Mouse (Mus musculus) forebrain, postnatal 0 days (tissue): ENCODE measurements at regions not wholly inside any gene's neighbourhood (a gene's known extent, or its start where the extent isn't known, plus 50 kb on each side); places are given as distances from the start of the nearest gene placed in this dataset.
A peak's percentile ranks its signal among the peaks of the same experiment; 100 is the strongest.

ENCODE experiments used
- ATAC-seq: fragments of 200-750 bp; cut with Nextera tagmentation; 2 replicates; pipeline ENCODE4 v1.8.0; 2017; ENCODE audit warnings: mild to moderate bottlenecking, moderate library complexity
- DNase-seq: peaks from one replicate; pipeline ENCODE4 v3.0.0-alpha.2; 2015
- H3K27ac ChIP-seq: fragments of 300-500 bp; sonication (generic); 2 replicates; pipeline ENCODE4 v1.5.1; 2014; ENCODE audit warnings: low read depth, mild to moderate bottlenecking, antibody characterized with exemption, low read length, moderate library complexity, mixed read lengths
- H3K27me3 ChIP-seq: fragments of 300-500 bp; sonication (generic); 2 replicates; pipeline ENCODE4 v1.6.1; 2014; ENCODE audit warnings: mild to moderate bottlenecking, low read length, mixed read lengths; ENCODE audit not compliant: insufficient read depth
- H3K36me3 ChIP-seq: fragments of 300-500 bp; sonication (generic); 2 replicates; pipeline ENCODE4 v1.6.1; 2014; ENCODE audit warnings: mild to moderate bottlenecking, moderate library complexity; ENCODE audit not compliant: insufficient read depth
- H3K4me1 ChIP-seq: fragments of 300-500 bp; sonication (generic); 2 replicates; pipeline ENCODE4 v1.6.1; 2014; ENCODE audit warnings: antibody characterized with exemption; ENCODE audit not compliant: insufficient read depth
- H3K4me2 ChIP-seq: fragments of 300-500 bp; sonication (generic); 2 replicates; pipeline ENCODE4 v1.6.1; 2014; ENCODE audit warnings: low read depth, mild to moderate bottlenecking, moderate library complexity
- H3K4me3 ChIP-seq: fragments of 300-500 bp; sonication (generic); 2 replicates; pipeline ENCODE4 v1.5.1; 2014; ENCODE audit warnings: low read depth, low read length, mixed read lengths
- H3K9ac ChIP-seq: fragments of 300-500 bp; sonication (generic); 2 replicates; pipeline ENCODE4 v1.6.1; 2014; ENCODE audit warnings: mild to moderate bottlenecking
- H3K9me3 ChIP-seq: fragments of 300-500 bp; sonication (generic); 2 replicates; pipeline ENCODE4 v1.6.1; 2016; ENCODE audit warnings: low read length
- CTCF ChIP-seq: sonication (generic); IDR thresholded peaks from 2 replicates; pipeline ENCODE4 v1.5.1; 2016; ENCODE audit warnings: antibody characterized with exemption, control low read depth, low read depth
- WGBS: fragments of 180-500 bp; shearing (Covaris S2); extraction: QIAGEN DNeasy Blood & Tissue Kit; methylation state at CpG from one replicate; pipeline ENCODE4 v1.1.7; 2014; 5-methylcytosine and 5-hydroxymethylcytosine counted together

DNA sequence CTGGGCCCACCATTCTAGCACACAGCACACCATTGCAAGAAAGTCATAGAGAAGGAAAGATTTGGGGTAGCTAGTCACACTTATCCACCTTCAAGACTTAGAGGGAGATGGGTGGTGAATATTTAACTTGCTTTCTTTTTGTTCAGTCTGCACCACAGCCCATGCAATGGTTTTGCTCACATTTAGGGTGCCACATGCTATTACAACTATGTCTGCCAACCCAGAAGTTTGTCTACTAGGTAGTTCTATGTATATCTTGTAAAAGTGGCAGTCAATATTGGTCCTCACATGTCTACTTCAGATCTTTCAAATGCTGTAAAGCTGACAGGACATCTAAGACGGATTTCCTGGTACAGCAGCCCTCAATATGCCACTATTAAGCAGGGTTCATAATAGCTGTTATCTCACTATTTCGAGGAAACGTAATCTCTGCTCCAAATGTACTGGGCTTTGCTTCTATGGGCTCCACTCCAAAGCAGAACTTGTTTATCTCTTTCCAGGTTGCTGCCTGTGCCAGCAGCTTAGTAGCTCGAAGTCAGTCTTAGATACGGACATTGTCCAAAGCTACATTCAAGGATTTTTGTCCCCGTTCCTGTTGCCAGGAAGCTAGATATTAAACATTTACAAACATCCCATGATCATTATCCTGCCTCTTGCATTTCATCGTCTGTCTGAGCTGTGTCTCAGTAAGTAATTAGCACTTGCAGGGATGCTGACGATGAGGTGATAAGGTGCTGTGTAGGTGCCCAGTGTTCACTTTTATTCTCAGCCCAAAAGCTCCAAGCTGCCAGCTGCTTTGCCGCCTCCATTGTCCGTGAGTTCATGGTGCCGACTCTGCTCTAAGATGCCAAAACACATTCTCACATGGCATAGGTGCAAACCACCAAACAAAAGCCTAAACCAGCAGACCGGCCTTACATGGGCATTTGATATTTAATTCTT lies 327.8 kb upstream of the Robo2 start:
- Histone ChIP-seq H3K27ac (no peak overlapping the region), H3K9ac (no peak overlapping the region), H3K4me3 (no peak overlapping the region), H3K4me2 (no peak overlapping the region), H3K36me3 (no peaks in the 10 kb centered on the region), H3K4me1 (0 out of 2 replicates have a peak, but pooled peaks cover 2% of the 10 kb centered on the region), H3K27me3 (no peaks in the 10 kb centered on the region), H3K9me3 (no peaks in the 10 kb centered on the region)
- ATAC-seq, result no peak
- TF ChIP-seq CTCF, result no peak
- WGBS, result 41% methylated on average over 12 of the region's 12 CpGs
- DNase-seq, result peak; percentile 18

DNA sequence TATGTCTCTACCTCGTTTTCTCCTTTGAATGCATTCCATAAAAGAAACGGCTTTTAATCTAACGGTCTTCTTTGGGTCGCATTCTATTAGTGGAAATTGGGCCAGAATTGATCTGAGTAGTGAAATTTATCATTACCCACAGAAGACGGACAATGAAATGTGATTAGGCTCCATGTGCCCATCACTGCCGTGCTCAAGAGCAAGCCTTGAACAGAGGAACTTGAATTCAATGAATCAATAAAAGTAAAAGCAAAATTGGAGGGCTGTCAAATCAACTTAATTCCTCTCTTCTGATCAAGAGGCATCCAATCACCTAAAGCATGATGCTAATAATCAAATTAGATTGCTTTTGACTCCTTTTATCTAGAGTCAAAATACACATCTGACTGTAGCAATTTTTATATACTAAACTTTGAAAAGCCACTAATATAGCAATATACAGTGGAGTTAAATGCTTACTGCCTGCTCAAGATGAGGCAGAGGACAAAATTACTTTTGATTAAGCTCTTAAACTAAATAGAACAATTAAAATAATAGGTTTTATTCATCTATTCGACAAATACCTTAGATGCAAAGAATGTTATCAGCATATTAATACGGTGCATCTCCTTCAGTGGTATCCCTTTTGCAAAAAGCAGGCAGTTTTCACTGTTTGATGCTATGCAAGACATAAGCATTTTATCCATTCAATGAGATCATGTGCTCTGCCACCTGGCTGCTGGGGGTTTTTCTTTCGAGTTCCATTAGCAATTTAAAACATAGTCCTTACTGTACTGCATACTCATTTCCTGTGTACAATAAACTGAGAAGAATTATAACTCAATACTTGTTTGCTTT lies 321.5 kb upstream of the Robo2 start:
- no peak overlapping the region for H3K9ac ChIP-seq
- H3K4me3 ChIP-seq, result no peak overlapping the region
- H3K9me3 ChIP-seq, result no peaks in the 10 kb centered on the region
- TF ChIP-seq CTCF, result no peak
- H3K36me3 ChIP-seq, result no peaks in the 10 kb centered on the region
- ATAC-seq (no peak), DNase-seq (no peak)
- 56% methylated on average over 9 of the region's 9 CpGs for WGBS
- H3K4me2 ChIP-seq, result no peak overlapping the region
- H3K4me1 ChIP-seq, result no peaks in the 10 kb centered on the region
- H3K27me3 ChIP-seq, result no peaks in the 10 kb centered on the region
- H3K27ac ChIP-seq, result no peak overlapping the region

DNA sequence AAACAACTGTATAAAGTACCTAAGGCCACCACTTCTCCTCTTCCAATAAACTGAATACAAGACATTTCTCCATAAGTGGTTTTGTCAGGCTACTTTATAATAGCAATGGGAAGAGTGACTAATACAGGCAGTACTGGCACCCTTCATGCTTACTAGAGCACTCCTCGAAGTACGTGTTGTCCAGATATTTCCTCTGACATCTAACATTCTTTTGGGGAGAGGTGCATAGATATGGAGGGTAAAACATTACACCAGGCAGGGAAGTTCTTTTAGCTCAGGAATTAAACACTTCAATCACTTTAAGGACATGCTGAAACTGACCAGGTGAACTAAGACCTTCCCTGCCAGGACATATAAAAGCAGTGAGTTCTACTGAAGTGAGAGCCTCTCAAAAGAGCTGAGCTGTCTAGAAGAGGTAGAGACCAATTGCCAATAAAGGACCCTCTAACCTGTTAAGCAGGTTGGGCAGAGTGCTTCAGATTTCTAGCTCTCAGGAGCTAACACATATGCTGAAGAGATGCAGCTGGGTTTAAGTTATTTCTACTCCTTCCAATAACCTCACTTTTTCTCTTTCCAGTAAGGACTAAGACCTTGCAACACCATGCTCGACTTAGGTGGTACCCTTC lies 318.7 kb upstream of the Robo2 start:
- TF ChIP-seq CTCF, result no peak
- Histone ChIP-seq H3K27ac (no peak overlapping the region), H3K4me3 (no peak overlapping the region), H3K9me3 (no peaks in the 10 kb centered on the region), H3K36me3 (no peaks in the 10 kb centered on the region), H3K9ac (no peak overlapping the region), H3K4me2 (no peak overlapping the region), H3K4me1 (no peaks in the 10 kb centered on the region), H3K27me3 (no peaks in the 10 kb centered on the region)
- no peak for DNase-seq
- WGBS, result 86% methylated on average over 3 of the region's 3 CpGs
- no peak for ATAC-seq

DNA sequence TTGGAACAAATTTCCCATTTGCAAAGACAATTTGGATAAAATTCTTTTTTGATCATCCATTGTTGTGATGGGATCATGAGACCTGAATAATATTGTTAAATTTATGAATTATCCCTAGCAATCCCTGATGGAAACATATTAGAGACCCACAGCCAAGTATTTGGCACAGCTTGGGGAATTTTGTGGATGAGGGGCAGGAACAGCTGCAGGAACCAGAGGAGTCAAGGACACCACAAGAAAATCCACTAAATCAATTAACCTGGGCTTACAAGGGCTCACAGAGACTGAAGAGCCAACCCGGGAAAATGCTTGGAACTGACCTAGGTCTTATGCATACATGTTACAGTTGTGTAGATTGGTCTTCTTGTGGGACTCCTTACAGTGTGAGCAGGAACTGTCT lies 311.6 kb upstream of the Robo2 start:
- Histone ChIP-seq H3K9ac (no peak overlapping the region), H3K4me2 (no peak overlapping the region), H3K27me3 (no peaks in the 10 kb centered on the region), H3K27ac (no peak overlapping the region), H3K4me1 (no peaks in the 10 kb centered on the region), H3K4me3 (no peak overlapping the region), H3K36me3 (no peaks in the 10 kb centered on the region), H3K9me3 (no peaks in the 10 kb centered on the region)
- DNase-seq (no peak), ATAC-seq (no peak)
- no peak for TF ChIP-seq CTCF
- 50% methylated on average over 1 of the region's 1 CpGs for WGBS

DNA sequence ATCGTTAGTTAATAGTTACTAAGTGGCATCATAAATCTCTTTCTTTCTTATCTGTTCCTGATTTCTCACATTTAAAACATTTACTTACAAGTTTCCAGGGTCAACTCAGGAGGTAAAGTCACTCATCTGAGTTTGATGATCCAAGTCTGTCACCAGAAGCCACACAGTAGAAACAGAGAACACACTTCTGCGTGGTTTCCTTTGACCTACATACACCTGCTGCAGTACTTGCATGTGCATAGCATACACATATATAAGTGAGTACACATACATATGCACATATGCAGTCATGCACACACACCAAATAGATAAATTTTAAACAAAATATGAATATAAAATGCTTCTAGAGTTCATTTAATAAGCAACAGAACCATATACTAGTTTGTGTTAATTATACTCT lies 306.5 kb upstream of the Robo2 start:
- 97% methylated on average over 2 of the region's 2 CpGs for WGBS
- H3K9me3 ChIP-seq, result no peaks in the 10 kb centered on the region
- H3K4me1 ChIP-seq, result no peaks in the 10 kb centered on the region
- H3K4me3 ChIP-seq, result no peak overlapping the region
- ATAC-seq, result no peak
- no peaks in the 10 kb centered on the region for H3K27me3 ChIP-seq
- no peak overlapping the region for H3K27ac ChIP-seq
- TF ChIP-seq CTCF, result no peak
- no peaks in the 10 kb centered on the region for H3K36me3 ChIP-seq
- DNase-seq, result no peak
- H3K9ac ChIP-seq, result no peak overlapping the region
- no peak overlapping the region for H3K4me2 ChIP-seq

DNA sequence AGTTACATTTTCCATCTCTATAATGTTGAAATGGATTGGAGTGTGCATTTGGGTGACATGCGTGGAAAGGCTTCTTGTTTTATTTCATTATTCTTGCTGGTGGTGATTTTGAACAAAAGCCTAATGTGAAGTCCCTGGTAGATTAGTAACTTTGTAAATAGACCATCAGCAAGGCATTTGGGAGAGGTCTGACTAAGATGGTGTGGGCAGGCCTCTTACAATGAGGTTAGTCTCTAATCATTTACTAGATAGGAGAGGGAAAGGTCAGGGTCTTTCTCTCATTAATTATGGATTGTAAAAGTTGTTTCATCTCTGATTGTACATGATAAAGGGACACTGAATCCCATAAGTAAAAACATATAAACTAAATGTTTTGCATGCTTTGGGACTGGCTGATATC lies 306.0 kb upstream of the Robo2 start:
- H3K4me1 ChIP-seq, result no peaks in the 10 kb centered on the region
- H3K27me3 ChIP-seq, result no peaks in the 10 kb centered on the region
- no peak overlapping the region for H3K27ac ChIP-seq
- no peak for TF ChIP-seq CTCF
- 69% methylated on average over 1 of the region's 1 CpGs for WGBS
- no peak overlapping the region for H3K9ac ChIP-seq
- DNase-seq, result no peak
- H3K4me3 ChIP-seq, result no peak overlapping the region
- no peak for ATAC-seq
- H3K9me3 ChIP-seq, result no peaks in the 10 kb centered on the region
- no peak overlapping the region for H3K4me2 ChIP-seq
- H3K36me3 ChIP-seq, result no peaks in the 10 kb centered on the region
